Mouse (Mus musculus): ENCODE data around the gene Rgs7.

Rgs7 gene

DNA sequence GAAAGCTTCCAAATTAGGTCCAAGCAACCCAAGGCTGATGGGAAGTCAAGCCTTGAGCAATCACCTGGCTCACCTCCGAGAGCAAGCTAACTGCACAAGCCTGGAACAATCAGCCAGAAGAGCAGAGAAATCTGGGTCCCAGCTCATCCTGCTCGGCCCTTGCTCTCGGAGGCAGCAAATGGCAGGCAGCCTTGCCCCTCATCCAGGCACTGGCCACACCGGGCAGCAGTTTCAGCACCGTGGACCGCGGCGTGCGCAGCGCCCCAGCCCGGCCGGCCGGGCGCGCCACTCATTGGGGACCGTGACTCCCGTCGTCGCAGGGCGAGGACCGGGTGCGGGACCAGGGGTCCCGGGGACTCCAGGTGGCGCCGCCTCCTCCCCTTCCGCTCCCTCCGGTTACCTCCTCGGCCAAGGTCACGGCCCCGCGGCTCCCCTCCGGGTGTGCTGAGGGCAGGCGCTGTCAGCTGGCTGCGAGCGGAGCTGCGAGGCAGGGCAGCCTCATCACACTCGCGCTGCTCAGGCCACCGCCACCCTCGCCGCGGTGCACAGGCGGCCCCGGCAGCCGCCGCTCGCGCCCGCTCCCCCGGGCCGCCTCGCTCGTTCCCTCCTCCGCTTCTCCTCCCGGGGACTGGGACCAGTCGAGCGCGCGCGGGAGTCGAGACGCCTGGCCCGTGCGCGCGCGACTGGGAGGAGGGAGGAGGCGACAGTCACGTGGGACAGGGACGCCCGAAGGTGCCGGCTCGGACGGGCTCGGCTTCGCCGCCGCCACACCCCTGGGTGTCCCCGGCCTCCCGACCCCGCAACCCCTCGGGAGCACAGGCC is at the start of gene Rgs7:
Gene Rgs7 (minus strand): TSS at position 640 of the 822 bp plus-strand sequence.
- DNase-seq (ENCODE audit: low spot score in 2 of 2): peak; percentile 57 to 70

- DNase-seq (ENCODE audit: low spot score in 2 of 2): no peak
These were observed 48.4 kb upstream of the Rgs7 start for GRCm38 (mm10) chr1:175540700-175541099.

DNA sequence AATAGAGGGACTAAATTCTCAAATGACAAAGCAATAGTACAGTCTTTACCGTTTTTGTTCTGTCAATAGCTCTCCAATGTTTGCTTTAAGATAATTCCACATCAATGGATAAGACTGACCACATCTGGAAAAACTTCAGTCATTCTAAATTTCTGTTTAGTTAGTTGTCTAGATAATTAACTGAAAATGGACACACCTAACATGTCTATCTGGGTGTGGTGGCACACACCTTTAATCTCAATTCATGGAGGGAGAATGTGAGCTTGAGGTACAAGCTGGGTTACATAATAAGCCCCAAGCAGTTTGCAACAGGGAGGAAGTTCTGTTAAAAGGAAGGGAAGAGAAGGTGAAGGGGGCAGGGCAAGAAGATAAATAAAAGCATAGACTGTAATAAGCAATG is 45.0 kb upstream of the Rgs7 start:
- DNase-seq (ENCODE audit: low spot score in 2 of 2): no peak

DNA sequence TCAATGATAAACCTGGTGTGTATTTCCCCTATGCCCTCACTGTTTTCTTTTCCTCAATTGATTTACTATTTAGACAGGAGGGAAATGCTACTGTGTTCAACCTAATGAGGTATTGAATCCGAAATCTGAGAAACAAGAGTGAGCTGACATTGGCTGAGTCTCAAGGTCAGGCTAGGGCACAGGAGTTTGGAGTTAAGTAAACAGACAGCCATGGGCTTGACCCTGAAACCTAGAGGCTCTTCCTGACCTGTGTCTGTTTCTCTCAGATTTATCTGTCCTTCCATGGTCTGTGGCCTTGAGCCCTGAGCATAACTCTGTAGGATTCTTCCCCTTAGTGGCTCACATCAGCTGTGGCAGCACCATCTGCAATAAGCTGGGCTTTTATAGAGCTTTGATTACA is 37.6 kb upstream of the Rgs7 start:
- no peak for DNase-seq (ENCODE audit: low spot score in 2 of 2)

DNA sequence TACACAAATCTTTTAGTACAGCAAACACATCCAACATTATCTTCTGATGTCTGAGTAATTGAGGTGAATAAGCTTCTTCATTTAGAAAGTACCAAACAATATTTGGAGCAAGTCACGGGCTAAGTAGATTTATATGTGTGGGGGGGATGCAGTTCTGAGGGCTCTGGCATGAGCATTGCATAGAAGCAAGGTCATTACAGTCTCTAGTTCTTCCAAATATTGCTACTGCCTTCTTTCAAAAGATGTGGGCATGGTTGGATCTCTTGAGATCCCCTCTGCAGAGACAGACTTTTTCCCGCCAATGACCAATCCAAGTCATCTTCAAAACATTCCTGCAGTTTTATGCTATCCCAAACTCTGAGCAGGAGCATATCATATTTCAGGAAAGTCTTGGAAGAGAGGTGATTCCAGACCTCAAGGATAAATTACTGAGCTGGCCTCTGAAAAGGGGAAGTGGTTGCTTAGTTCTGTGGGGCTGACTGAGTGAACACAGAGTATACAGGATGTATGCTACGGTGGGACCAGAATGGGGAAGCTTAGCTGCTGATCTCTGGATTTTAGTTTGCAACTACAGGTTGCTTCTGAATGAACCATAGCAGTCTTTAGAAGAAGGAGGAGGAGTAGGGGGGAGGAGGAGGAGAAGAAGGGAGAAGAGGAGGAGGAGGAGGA is 32.5 kb upstream of the Rgs7 start:
- DNase-seq (ENCODE audit: low spot score in 2 of 2): no peak

- no peak for DNase-seq (ENCODE audit: low spot score in 2 of 2)
These were observed 31.3 kb upstream of the Rgs7 start for GRCm38 (mm10) chr1:175523572-175523971.

GRCm38 (mm10) chr1:175514543-175514942 is 22.2 kb upstream of the Rgs7 start:
- no peak for DNase-seq (ENCODE audit: low spot score in 2 of 2)

DNA sequence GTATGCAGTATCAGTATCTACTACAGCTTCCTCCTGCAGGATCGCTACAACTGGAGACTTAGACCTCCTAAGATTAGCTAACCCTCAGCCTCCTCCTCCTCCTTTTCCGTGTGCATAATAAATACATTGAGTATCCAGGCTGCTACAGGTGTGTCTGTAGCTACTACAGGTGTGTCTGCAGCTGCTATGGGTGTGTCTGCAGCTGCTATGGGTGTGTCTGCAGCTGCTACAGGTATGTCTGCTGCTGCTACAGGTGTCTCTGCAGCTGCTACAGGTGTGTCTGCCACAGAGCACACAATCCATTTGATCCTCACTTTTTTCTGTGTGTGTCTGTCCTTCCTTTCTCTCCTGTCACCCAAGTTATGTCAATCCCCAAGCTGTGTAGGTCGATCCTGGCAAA is 19.9 kb upstream of the Rgs7 start:
- DNase-seq (ENCODE audit: low spot score in 2 of 2): no peak

DNA sequence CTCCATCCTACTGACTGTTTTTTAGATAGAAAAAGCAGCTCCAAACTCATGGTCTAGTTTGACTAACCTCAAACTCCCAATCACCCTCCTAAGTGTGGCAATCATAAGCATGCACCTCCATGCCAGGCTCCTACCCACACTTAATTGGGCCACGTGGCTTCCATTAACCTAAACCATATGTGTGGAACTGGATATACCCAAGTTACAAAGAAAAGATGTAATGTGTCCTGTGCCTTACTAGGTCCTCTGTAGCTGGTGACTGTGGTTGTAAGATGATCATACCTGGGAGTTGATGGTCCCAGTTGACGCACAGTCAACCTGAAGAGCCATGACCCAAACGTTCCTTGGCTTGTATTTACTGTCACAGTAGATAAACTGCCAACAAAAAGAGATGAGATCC is 17.7 kb upstream of the Rgs7 start:
- no peak for DNase-seq (ENCODE audit: low spot score in 2 of 2)

- DNase-seq (ENCODE audit: low spot score in 2 of 2): no peak
These were observed 363 bp upstream of the Rgs7 start for GRCm38 (mm10) chr1:175492683-175493043.

DNA sequence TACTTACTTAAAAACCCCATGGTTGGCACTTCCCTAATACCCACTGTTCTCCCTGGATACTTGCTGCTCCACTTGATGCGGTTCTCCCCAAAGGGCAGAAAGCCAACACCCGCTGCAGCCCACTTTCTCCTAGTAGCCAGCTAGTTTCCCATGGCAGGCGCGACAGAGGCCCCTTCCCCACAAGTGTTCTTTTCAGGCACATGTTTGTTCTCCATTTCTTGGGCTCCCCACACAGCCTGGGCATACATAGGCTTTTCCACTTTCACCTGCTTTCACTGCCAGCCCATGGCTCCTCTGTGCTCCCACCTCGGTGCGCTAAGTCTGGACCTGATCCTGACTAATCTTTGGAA is 814 bp downstream of the Rgs7 start:
- peak in 1 of 2 experiments; percentile 2 for DNase-seq (ENCODE audit: low spot score in 2 of 2)

GRCm38 (mm10) chr1:175485109-175485508 is 7.2 kb downstream of the Rgs7 start:
- DNase-seq (ENCODE audit: low spot score in 2 of 2): no peak

- DNase-seq (ENCODE audit: low spot score in 2 of 2): no peak
These were observed 19.2 kb downstream of the Rgs7 start for GRCm38 (mm10) chr1:175473060-175473459.

GRCm38 (mm10) chr1:175469087-175469788 is 23.1 kb downstream of the Rgs7 start:
- no peak for DNase-seq (ENCODE audit: low spot score in 2 of 2)

DNA sequence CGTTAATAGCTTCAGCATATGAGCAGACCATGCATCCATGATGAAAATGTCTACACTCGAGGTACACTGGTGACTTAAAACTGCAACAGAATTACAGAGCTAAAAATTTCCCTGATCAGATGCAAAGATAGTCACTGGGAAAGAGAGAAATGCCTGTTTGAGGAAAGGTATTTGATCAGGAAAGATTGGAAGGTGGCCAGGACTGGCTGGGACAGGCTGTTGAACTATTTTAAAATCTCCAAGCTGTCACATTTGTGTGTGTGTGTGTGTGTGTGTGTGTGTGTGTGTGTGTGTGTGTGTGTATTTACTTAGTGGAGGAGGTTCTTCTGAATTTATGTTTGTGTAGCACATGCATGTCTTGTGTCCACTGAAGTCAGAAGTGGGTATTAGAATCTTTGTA is 27.7 kb downstream of the Rgs7 start:
- no peak for DNase-seq (ENCODE audit: low spot score in 2 of 2)

DNA sequence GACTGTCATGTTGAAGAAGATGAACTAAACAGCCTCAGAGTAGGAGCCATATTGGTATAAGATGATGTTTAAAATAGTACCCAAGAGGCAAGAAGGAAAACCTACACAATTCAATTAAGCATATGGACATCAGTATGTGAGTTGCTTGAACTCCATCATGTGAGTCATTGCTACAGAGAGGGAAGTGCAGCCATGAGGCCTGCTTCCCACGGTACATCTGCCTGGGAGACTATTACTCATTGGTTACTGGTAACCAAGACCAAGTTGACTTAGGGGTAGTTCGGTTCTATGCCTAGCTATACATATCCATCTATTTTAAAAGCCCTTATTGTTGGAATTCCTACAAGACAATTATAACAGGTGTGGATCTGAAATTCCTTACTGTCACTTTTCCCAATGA is 29.9 kb downstream of the Rgs7 start:
- DNase-seq (ENCODE audit: low spot score in 2 of 2): no peak

DNA sequence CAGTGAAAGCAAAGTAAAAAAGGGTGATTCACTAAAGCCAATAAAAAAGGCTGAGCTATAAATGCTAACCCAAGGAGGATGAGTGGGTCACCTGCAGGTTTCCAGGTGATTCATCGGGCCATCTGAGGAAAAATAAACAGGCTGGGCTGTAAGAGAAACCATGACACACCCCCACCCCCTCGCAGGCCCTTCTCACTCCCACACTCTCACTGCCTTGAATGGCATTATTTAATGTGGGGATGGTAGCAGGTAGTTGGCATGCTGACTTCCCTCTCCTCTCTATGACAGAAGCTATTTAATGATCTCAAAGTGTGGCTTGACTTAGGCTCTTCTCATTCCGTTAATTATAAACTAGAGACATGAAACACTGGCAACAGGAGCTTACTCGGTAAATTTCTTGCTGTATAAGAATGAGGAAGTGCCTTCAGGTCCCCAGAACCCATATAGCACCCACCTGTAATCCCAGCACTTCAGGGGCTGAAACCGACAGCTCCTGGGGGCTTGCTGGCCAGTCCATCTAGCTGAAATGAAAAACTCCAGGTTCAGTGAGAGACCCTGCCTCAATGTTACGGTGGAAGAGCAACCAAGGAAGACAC is 38.2 kb downstream of the Rgs7 start:
- no peak for DNase-seq (ENCODE audit: low spot score in 2 of 2)

DNA sequence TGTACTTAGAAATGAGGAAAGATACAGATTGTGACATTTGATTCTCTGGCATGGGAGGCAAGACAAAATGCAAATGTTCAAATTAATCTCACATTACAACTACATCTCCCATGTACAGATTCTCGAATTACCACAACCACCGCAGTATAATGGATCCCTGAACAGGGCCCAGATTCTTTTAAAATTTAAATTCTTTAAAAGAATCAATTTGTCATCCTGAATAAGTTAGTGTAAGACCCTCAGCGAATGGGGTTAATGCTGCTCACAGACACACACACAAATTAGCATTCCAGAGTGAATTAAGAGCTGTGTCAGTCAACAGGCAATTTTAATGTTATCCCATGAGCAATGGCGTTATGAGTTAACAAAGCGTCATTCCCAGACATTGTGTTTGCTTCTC is 44.3 kb downstream of the Rgs7 start:
- no peak for DNase-seq (ENCODE audit: low spot score in 2 of 2)

DNA sequence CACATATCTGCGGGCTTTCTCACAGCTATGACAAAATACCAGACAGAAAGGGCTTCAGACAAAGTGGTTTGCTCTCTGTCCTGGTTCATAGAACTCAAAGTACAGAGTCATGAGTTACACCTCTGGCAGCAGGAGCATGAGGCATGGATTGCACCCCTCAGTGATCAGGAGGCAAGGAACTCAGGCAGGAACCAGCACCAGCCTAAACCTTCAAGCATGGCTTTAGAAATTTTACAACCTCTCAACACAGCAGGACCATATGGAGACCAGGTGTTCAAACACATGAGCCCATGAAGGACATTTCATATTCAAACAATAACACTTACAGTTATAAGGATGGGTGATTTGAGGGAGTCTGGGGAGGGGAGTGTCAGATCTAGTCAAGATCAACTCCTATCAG is 49.4 kb downstream of the Rgs7 start:
- no peak for DNase-seq (ENCODE audit: low spot score in 2 of 2)

DNA sequence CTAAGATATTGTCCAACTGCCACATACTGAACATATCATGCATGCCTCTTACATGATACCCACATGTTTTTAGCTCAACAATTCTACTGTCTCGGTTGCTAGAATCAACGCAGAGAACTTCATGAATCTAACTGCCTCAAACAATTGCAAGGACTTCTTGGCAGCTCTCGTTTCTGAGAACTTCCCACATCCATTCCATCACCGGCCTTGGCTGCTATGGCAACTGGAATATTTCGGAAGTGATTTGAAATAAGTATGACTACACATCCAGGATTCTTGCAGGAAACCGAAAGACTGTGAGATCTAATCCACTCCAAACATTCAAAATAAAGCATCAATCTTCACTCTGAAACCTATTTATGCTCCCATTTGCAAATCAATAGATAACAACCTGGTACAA is 50.3 kb downstream of the Rgs7 start:
- DNase-seq (ENCODE audit: low spot score in 2 of 2): no peak

- no peak for DNase-seq (ENCODE audit: low spot score in 2 of 2)
These were observed 58.6 kb downstream of the Rgs7 start for GRCm38 (mm10) chr1:175433622-175434204.

- DNase-seq (ENCODE audit: low spot score in 2 of 2): no peak
These were observed 59.2 kb downstream of the Rgs7 start for GRCm38 (mm10) chr1:175433128-175433527.
